21 mouse cellular contexts compared by ENCODE assay signal in genomic region chr11:60715833-60716232, GRCm38 (mm10).
"Had no signal": no experiment of that assay in that cellular context is flagged by ENCODE, and none has a peak within 500 bp of the region (broad histone marks: within the 10 kb centered on the region; RNA-seq: fewer than 3 reads in every experiment).

No protein-coding gene starts in this region.

- H3K4me2 ChIP-seq: liver, embryonic 15.5 days; lung, embryonic 15.5 days; midbrain, embryonic 12.5 days; midbrain, embryonic 15.5 days; neural tube, embryonic 13.5 days; neural tube, embryonic 15.5 days had no signal

- H3K9ac ChIP-seq: liver, embryonic 15.5 days; liver, postnatal 0 days; lung, embryonic 15.5 days; midbrain, embryonic 12.5 days; midbrain, embryonic 15.5 days; neural tube, embryonic 13.5 days; neural tube, embryonic 15.5 days had no signal

- H3K4me1 ChIP-seq: lung, embryonic 15.5 days; megakaryocyte, embryonic 14.5 days; midbrain, embryonic 12.5 days; midbrain, embryonic 15.5 days; neural tube, embryonic 13.5 days; neural tube, embryonic 15.5 days had no signal

- DNase-seq: liver, postnatal 0 days; lung, adult 2 months; lung, postnatal 14 days; lung, postnatal 36 days; retina, postnatal 1 day; right cerebral cortex, adult 18-20 months; right cerebral cortex, postnatal 25 days; right cerebral cortex, postnatal 4 days; spleen, adult 18-20 months; thymus, adult 2 months; thymus, postnatal 25 days; thymus, postnatal 4 days had no signal

- H3K27ac ChIP-seq: liver, embryonic 15.5 days; lung, embryonic 15.5 days; macrophage; midbrain, embryonic 12.5 days; midbrain, embryonic 15.5 days; neural tube, embryonic 13.5 days; neural tube, embryonic 15.5 days had no signal

- H3K4me3 ChIP-seq: liver, embryonic 15.5 days; lung, embryonic 15.5 days; megakaryocyte, embryonic 14.5 days; midbrain, embryonic 12.5 days; midbrain, embryonic 15.5 days; neural tube, embryonic 13.5 days; neural tube, embryonic 15.5 days had no signal

- ATAC-seq: liver, postnatal 0 days; lung, postnatal 0 days; midbrain, embryonic 15.5 days had no signal

- H3K27me3 ChIP-seq: liver, embryonic 15.5 days; lung, embryonic 15.5 days; megakaryocyte, embryonic 14.5 days; midbrain, embryonic 12.5 days; midbrain, embryonic 15.5 days; neural tube, embryonic 13.5 days; neural tube, embryonic 15.5 days had no signal

- H3K9me3 ChIP-seq: liver, embryonic 15.5 days; lung, embryonic 15.5 days; megakaryocyte, embryonic 14.5 days; midbrain, embryonic 12.5 days; midbrain, embryonic 15.5 days; neural tube, embryonic 13.5 days; neural tube, embryonic 15.5 days had no signal
